Mouse (Mus musculus): ENCODE measurements at regions not wholly inside any gene's neighbourhood (a gene's known extent, or its start where the extent isn't known, plus 50 kb on each side); places are given as distances from the start of the nearest gene placed in this dataset.
A peak's percentile ranks its signal among the peaks of the same experiment; 100 is the strongest.

GRCm38 (mm10) chr5:75880088-75880684 is 98.1 kb downstream of the Kdr start:
- WGBS, result 58% methylated on average over 10 of the region's 10 CpGs

GRCm38 (mm10) chr5:75878361-75878760 is 99.9 kb downstream of the Kdr start:
- H3K4me3 ChIP-seq, result no peak overlapping the region
- H3K4me2 ChIP-seq (replicated peaks), result no peak overlapping the region
- H3K9ac ChIP-seq, result no peak overlapping the region
- no peaks in the 10 kb centered on the region for H3K27me3 ChIP-seq
- no peaks in the 10 kb centered on the region for H3K36me3 ChIP-seq
- ATAC-seq (ENCODE audit: low FRiP score), result no peak
- WGBS, result 90% methylated on average over 8 of the region's 8 CpGs
- H3K27ac ChIP-seq, result no peak overlapping the region
- H3K9me3 ChIP-seq (replicated peaks), result 0 out of 2 replicates have a peak, but pooled peaks cover 3% of the 10 kb centered on the region
- no peaks in the 10 kb centered on the region for H3K4me1 ChIP-seq

More at GRCm38 (mm10) chr5:75880088-75880684, 98.1 kb downstream of the Kdr start:
- Histone ChIP-seq H3K36me3 (no peaks in the 10 kb centered on the region), H3K27ac (no peak overlapping the region), H3K4me1 (no peaks in the 10 kb centered on the region), H3K27me3 (no peaks in the 10 kb centered on the region), H3K4me2 (replicated peaks) (no peak overlapping the region), H3K9me3 (replicated peaks) (0 out of 2 replicates have a peak, but pooled peaks cover 3% of the 10 kb centered on the region), H3K4me3 (no peak overlapping the region), H3K9ac (no peak overlapping the region)
- no peak for ATAC-seq (ENCODE audit: low FRiP score)

GRCm38 (mm10) chr5:75877609-75877971 is 100.7 kb downstream of the Kdr start:
- H3K36me3 ChIP-seq, result no peaks in the 10 kb centered on the region
- no peak overlapping the region for H3K9ac ChIP-seq
- H3K27ac ChIP-seq, result no peak overlapping the region
- no peaks in the 10 kb centered on the region for H3K4me1 ChIP-seq
- H3K4me3 ChIP-seq, result no peak overlapping the region
- H3K27me3 ChIP-seq, result no peaks in the 10 kb centered on the region
- no peak overlapping the region for H3K4me2 ChIP-seq (replicated peaks)
- H3K9me3 ChIP-seq (replicated peaks), result 0 out of 2 replicates have a peak, but pooled peaks cover 3% of the 10 kb centered on the region
- no peak for ATAC-seq (ENCODE audit: low FRiP score)
- 77% methylated on average over 4 of the region's 4 CpGs for WGBS

GRCm38 (mm10) chr5:75876871-75877608 is 101.2 kb downstream of the Kdr start:
- Histone ChIP-seq H3K4me1 (no peaks in the 10 kb centered on the region), H3K27me3 (no peaks in the 10 kb centered on the region), H3K4me2 (replicated peaks) (no peak overlapping the region), H3K9me3 (replicated peaks) (0 out of 2 replicates have a peak, but pooled peaks cover 3% of the 10 kb centered on the region), H3K36me3 (no peaks in the 10 kb centered on the region), H3K27ac (no peak overlapping the region), H3K9ac (no peak overlapping the region), H3K4me3 (no peak overlapping the region)
- 67% methylated on average over 9 of the region's 9 CpGs for WGBS
- ATAC-seq (ENCODE audit: low FRiP score), result no peak

- no peak overlapping the region for H3K27ac ChIP-seq
- H3K9ac ChIP-seq, result no peak overlapping the region
- no peaks in the 10 kb centered on the region for H3K9me3 ChIP-seq (replicated peaks)
- no peaks in the 10 kb centered on the region for H3K36me3 ChIP-seq
- H3K4me2 ChIP-seq (replicated peaks), result no peak overlapping the region
- H3K4me1 ChIP-seq, result 0 out of 2 replicates have a peak, but pooled peaks cover 5% of the 10 kb centered on the region
- no peaks in the 10 kb centered on the region for H3K27me3 ChIP-seq
- no peak for ATAC-seq (ENCODE audit: low FRiP score)
- no peak overlapping the region for H3K4me3 ChIP-seq
- WGBS, result 26% methylated on average over 8 of the region's 8 CpGs
Measured at GRCm38 (mm10) chr5:75871120-75871519, 107.1 kb downstream of the Kdr start.

- Histone ChIP-seq H3K4me3 (no peak overlapping the region), H3K9ac (no peak overlapping the region), H3K4me2 (replicated peaks) (no peak overlapping the region), H3K4me1 (0 out of 2 replicates have a peak, but pooled peaks cover 5% of the 10 kb centered on the region), H3K27me3 (no peaks in the 10 kb centered on the region), H3K9me3 (replicated peaks) (no peaks in the 10 kb centered on the region), H3K27ac (no peak overlapping the region), H3K36me3 (no peaks in the 10 kb centered on the region)
- WGBS, result 84% methylated on average over 14 of the region's 14 CpGs
- no peak for ATAC-seq (ENCODE audit: low FRiP score)
Measured at GRCm38 (mm10) chr5:75870666-75871065, 107.6 kb downstream of the Kdr start.

GRCm38 (mm10) chr5:75869535-75869934 is 108.7 kb downstream of the Kdr start:
- 0 out of 2 replicates have a peak, but pooled peaks cover 5% of the 10 kb centered on the region for H3K4me1 ChIP-seq
- no peak overlapping the region for H3K27ac ChIP-seq
- ATAC-seq (ENCODE audit: low FRiP score), result no peak
- no peaks in the 10 kb centered on the region for H3K9me3 ChIP-seq (replicated peaks)
- 34% methylated on average over 4 of the region's 4 CpGs for WGBS
- no peaks in the 10 kb centered on the region for H3K27me3 ChIP-seq
- no peak overlapping the region for H3K9ac ChIP-seq
- no peak overlapping the region for H3K4me3 ChIP-seq
- H3K4me2 ChIP-seq (replicated peaks), result no peak overlapping the region
- H3K36me3 ChIP-seq, result no peaks in the 10 kb centered on the region

GRCm38 (mm10) chr5:75865096-75865495 is 113.2 kb downstream of the Kdr start:
- H3K9ac ChIP-seq, result no peak overlapping the region
- H3K4me1 ChIP-seq, result 0 out of 2 replicates have a peak, but pooled peaks cover 5% of the 10 kb centered on the region
- H3K36me3 ChIP-seq, result no peaks in the 10 kb centered on the region
- H3K4me3 ChIP-seq, result no peak overlapping the region
- no peak overlapping the region for H3K27ac ChIP-seq
- H3K27me3 ChIP-seq, result peaks cover 4% of the 10 kb centered on the region; the same call in 1 of the 2 replicates
- no peak for ATAC-seq (ENCODE audit: low FRiP score)
- no peaks in the 10 kb centered on the region for H3K9me3 ChIP-seq (replicated peaks)
- no peak overlapping the region for H3K4me2 ChIP-seq (replicated peaks)
- WGBS, result 91% methylated on average over 6 of the region's 6 CpGs

GRCm38 (mm10) chr5:75863358-75863757 is 114.9 kb downstream of the Kdr start:
- Histone ChIP-seq H3K9me3 (replicated peaks) (no peaks in the 10 kb centered on the region), H3K4me3 (no peak overlapping the region), H3K4me2 (replicated peaks) (no peak overlapping the region), H3K9ac (no peak overlapping the region), H3K4me1 (no peaks in the 10 kb centered on the region), H3K27ac (no peak overlapping the region), H3K36me3 (no peaks in the 10 kb centered on the region), H3K27me3 (peaks cover 4% of the 10 kb centered on the region; the same call in 1 of the 2 replicates)
- ATAC-seq (ENCODE audit: low FRiP score), result no peak
- WGBS, result 69% methylated on average over 6 of the region's 6 CpGs

GRCm38 (mm10) chr5:75862630-75862991 is 115.6 kb downstream of the Kdr start:
- no peaks in the 10 kb centered on the region for H3K4me1 ChIP-seq
- no peaks in the 10 kb centered on the region for H3K36me3 ChIP-seq
- H3K9ac ChIP-seq, result no peak overlapping the region
- 12% methylated on average over 8 of the region's 8 CpGs for WGBS
- no peak overlapping the region for H3K27ac ChIP-seq
- H3K4me3 ChIP-seq, result no peak overlapping the region
- H3K4me2 ChIP-seq (replicated peaks), result no peak overlapping the region
- H3K9me3 ChIP-seq (replicated peaks), result no peaks in the 10 kb centered on the region
- peak; percentile 71; the same call in 1 of the 2 replicates for ATAC-seq (ENCODE audit: low FRiP score)
- peaks cover 4% of the 10 kb centered on the region; the same call in 1 of the 2 replicates for H3K27me3 ChIP-seq

GRCm38 (mm10) chr5:75861916-75862629 is 116.2 kb downstream of the Kdr start:
- Histone ChIP-seq H3K4me3 (no peak overlapping the region), H3K27ac (no peak overlapping the region), H3K9me3 (replicated peaks) (no peaks in the 10 kb centered on the region), H3K4me2 (replicated peaks) (no peak overlapping the region), H3K27me3 (peaks cover 4% of the 10 kb centered on the region; the same call in 1 of the 2 replicates), H3K4me1 (no peaks in the 10 kb centered on the region), H3K36me3 (no peaks in the 10 kb centered on the region), H3K9ac (no peak overlapping the region)
- 40% methylated on average over 8 of the region's 8 CpGs for WGBS
- ATAC-seq (ENCODE audit: low FRiP score), result no peak

GRCm38 (mm10) chr5:75859316-75859836 is 118.9 kb downstream of the Kdr start:
- H3K36me3 ChIP-seq, result no peaks in the 10 kb centered on the region
- H3K27me3 ChIP-seq, result peaks cover 4% of the 10 kb centered on the region; the same call in 1 of the 2 replicates
- ATAC-seq (ENCODE audit: low FRiP score), result no peak
- WGBS, result 88% methylated on average over 8 of the region's 8 CpGs
- H3K4me1 ChIP-seq, result no peaks in the 10 kb centered on the region
- H3K9ac ChIP-seq, result no peak overlapping the region
- H3K4me2 ChIP-seq (replicated peaks), result no peak overlapping the region
- no peaks in the 10 kb centered on the region for H3K9me3 ChIP-seq (replicated peaks)
- no peak overlapping the region for H3K4me3 ChIP-seq
- no peak overlapping the region for H3K27ac ChIP-seq

Data from hindbrain, embryonic 12.5 days (tissue).